Mouse (Mus musculus) midbrain, embryonic 14.5 days (tissue): ENCODE data around the gene Mthfd1l. TPM values are rescaled to one million over a fixed set of nuclear protein-coding genes. Genes with fewer than 3 reads are reported as not detected.

Source experiments
- ATAC-seq: fragments of 200-750 bp; cut with Nextera tagmentation; 2 replicates; pipeline ENCODE4 v1.8.0; 2017; ENCODE audit warnings: moderate number of reproducible peaks, moderate library complexity; ENCODE audit not compliant: low FRiP score, low TSS enrichment
- DNase-seq: peaks from one replicate; pipeline ENCODE4 v3.0.0-alpha.2; 2015
- H3K27ac ChIP-seq: fragments of 300-500 bp; sonication (generic); replicated peaks from 2 replicates; pipeline ENCODE4 v1.5.1; 2014; ENCODE audit warnings: mild to moderate bottlenecking, low read depth, low read length, moderate library complexity
- H3K27me3 ChIP-seq: fragments of 300-500 bp; sonication (generic); 2 replicates; pipeline ENCODE4 v1.6.1; 2014; ENCODE audit warnings: low read length, control low read depth, mixed read lengths; ENCODE audit not compliant: control insufficient read depth, insufficient read depth
- H3K36me3 ChIP-seq: fragments of 300-500 bp; sonication (generic); 2 replicates; pipeline ENCODE4 v1.6.1; 2014; ENCODE audit warnings: low read length, control low read depth; ENCODE audit not compliant: control insufficient read depth, insufficient read depth
- H3K4me1 ChIP-seq: fragments of 300-500 bp; sonication (generic); 2 replicates; pipeline ENCODE4 v1.6.1; 2014; ENCODE audit warnings: mild to moderate bottlenecking, antibody characterized with exemption, low read length, control low read depth; ENCODE audit not compliant: control insufficient read depth, insufficient read depth
- H3K4me2 ChIP-seq: fragments of 300-500 bp; sonication (generic); 2 replicates; pipeline ENCODE4 v1.6.1; 2014; ENCODE audit warnings: mild to moderate bottlenecking, low read length, moderate library complexity
- H3K4me3 ChIP-seq: fragments of 300-500 bp; sonication (generic); replicated peaks from 2 replicates; pipeline ENCODE4 v1.5.1; 2014; ENCODE audit warnings: low read depth, low read length
- H3K9ac ChIP-seq: fragments of 300-500 bp; sonication (generic); replicated peaks from 2 replicates; pipeline ENCODE4 v1.6.1; 2014; ENCODE audit warnings: mild to moderate bottlenecking, low read length, moderate library complexity
- H3K9me3 ChIP-seq: fragments of 300-500 bp; sonication (generic); 2 replicates; pipeline ENCODE4 v1.6.1; 2016; ENCODE audit warnings: low read length, control low read depth, mixed read lengths; ENCODE audit not compliant: control insufficient read depth
- WGBS: fragments of 180-500 bp; shearing (Covaris S2); extraction: QIAGEN DNeasy Blood & Tissue Kit; methylation state at CpG from one replicate; pipeline ENCODE4 v1.1.7; 2014; 5-methylcytosine and 5-hydroxymethylcytosine counted together
- polyA plus RNA-seq: library from polyadenylated mRNA; unstranded; fragments of >200 nt; fragmentation: Nextera tagmentation; extraction: Ambion mirVana; gene quantifications from 2 replicates; pipeline ENCODE4 v1.2.1, GENCODE M21; 2014

Mthfd1l gene
- polyA plus RNA-seq, 1 experiment from 2014 or later, result 6.4 TPM

DNA sequence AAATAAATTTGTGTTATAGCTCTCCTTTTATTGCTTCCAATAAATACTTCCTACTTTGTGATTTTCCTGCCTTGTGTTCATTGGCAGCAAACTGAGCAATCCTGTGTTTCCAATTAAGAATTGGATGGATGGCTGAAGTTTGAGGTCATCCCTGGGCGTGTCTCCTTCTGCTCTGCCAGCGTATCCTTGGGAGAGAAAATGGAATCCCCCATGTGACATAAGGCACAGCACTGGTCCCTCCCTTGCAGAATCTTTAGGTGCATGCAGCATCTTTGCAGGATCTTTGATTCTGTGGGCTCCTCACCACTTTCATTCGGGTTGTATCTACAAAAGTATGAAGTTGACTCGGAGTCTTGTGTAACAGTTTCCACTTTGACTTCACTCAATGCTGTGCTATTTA is 53.7 kb downstream of the Mthfd1l start:
- Histone ChIP-seq H3K4me2 (no peak overlapping the region), H3K4me3 (no peak overlapping the region), H3K27ac (no peak overlapping the region), H3K27me3 (no peaks in the 10 kb centered on the region), H3K9ac (no peak overlapping the region), H3K9me3 (no peaks in the 10 kb centered on the region), H3K4me1 (no peaks in the 10 kb centered on the region), H3K36me3 (no peaks in the 10 kb centered on the region)
- no peak for DNase-seq
- 93% methylated on average over 4 of the region's 4 CpGs for WGBS
- no peak for ATAC-seq

DNA sequence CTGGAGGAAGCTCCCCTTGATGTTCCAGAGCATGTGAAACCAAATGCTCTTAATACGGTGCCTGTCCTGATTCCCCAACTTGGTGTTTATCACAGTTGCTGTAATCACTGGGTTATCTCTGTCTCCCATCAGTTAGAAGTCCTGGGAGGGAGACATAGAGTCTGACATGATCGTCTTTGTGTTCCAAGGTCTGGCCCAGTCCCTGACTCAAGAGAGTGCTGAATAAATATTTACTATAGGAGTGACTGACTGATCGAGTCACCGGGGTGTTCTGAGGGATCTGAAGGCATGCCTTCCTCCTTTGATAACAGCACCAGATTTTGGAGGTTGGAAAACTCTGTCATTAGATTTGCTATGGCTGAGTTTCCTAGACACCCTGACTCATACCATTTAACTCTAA is 54.5 kb downstream of the Mthfd1l start:
- no peaks in the 10 kb centered on the region; the same call in 1 of the 2 replicates for H3K36me3 ChIP-seq
- no peaks in the 10 kb centered on the region for H3K4me1 ChIP-seq
- no peak overlapping the region for H3K9ac ChIP-seq
- H3K27me3 ChIP-seq, result no peaks in the 10 kb centered on the region
- H3K9me3 ChIP-seq, result no peaks in the 10 kb centered on the region
- ATAC-seq (no peak), DNase-seq (no peak)
- no peak overlapping the region for H3K27ac ChIP-seq
- H3K4me2 ChIP-seq, result no peak overlapping the region
- WGBS, result 86% methylated on average over 4 of the region's 4 CpGs
- H3K4me3 ChIP-seq, result no peak overlapping the region

- 95% methylated on average over 15 of the region's 15 CpGs for WGBS
- H3K9me3 ChIP-seq, result no peaks in the 10 kb centered on the region
- no peaks in the 10 kb centered on the region for H3K4me1 ChIP-seq
- no peak overlapping the region for H3K9ac ChIP-seq
- no peak overlapping the region for H3K4me2 ChIP-seq
- ATAC-seq, result no peak
- no peaks in the 10 kb centered on the region for H3K27me3 ChIP-seq
- no peak overlapping the region for H3K4me3 ChIP-seq
- H3K27ac ChIP-seq, result no peak overlapping the region
- DNase-seq, result no peak
- no peaks in the 10 kb centered on the region; the same call in 1 of the 2 replicates for H3K36me3 ChIP-seq
Measured at GRCm38 (mm10) chr10:4028851-4029442, 56.0 kb downstream of the Mthfd1l start.

DNA sequence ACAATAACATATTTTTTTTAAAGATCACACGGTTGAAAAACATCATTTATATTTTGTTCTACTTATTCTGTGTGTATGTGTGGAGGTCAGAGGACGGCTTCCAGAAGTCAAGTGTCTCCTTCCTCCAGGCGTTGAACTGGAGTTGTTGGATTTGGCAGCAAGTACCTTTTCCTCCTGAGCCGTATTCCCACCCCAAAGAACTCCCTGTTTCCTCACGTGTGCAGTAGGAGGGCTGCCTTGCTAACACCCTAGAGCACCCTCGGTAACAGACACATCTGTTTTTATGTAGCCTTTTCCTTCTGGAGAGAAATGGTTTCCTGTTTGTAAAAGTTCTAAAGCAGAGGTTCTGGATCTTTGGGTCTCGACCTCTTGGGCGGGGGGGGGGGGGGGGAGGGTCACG is 60.8 kb downstream of the Mthfd1l start:
- Histone ChIP-seq H3K4me1 (no peaks in the 10 kb centered on the region), H3K4me2 (no peak overlapping the region), H3K27ac (no peak overlapping the region), H3K9ac (no peak overlapping the region), H3K9me3 (no peaks in the 10 kb centered on the region), H3K36me3 (no peaks in the 10 kb centered on the region; the same call in 1 of the 2 replicates), H3K4me3 (no peak overlapping the region), H3K27me3 (no peaks in the 10 kb centered on the region)
- WGBS, result 88% methylated on average over 9 of the region's 9 CpGs
- DNase-seq, result no peak
- ATAC-seq, result no peak

DNA sequence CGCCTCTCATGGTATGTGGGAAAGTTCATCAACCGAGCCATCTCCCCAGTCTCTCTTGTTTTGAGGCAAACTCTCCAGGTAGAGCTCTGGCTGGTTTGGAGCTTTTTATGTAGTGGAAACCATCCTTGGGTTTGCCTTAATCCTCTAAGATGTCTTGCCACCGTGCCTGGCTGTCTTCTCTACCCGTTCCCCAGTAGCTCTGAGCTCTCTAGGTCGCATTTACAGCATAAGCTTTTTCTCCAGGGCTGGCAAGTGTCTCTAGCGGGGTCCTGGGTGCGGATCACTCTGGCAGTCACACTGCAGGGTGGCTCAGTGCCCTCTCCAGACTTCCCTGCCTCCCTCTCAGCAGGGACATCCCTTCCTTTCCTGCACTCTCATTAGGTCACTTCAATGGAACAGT is 63.6 kb downstream of the Mthfd1l start:
- H3K4me3 ChIP-seq, result no peak overlapping the region
- H3K27me3 ChIP-seq, result no peaks in the 10 kb centered on the region
- H3K4me2 ChIP-seq, result no peak overlapping the region
- H3K36me3 ChIP-seq, result no peaks in the 10 kb centered on the region; the same call in 1 of the 2 replicates
- no peak for ATAC-seq
- H3K27ac ChIP-seq, result no peak overlapping the region
- H3K9ac ChIP-seq, result no peak overlapping the region
- no peaks in the 10 kb centered on the region for H3K4me1 ChIP-seq
- 95% methylated on average over 7 of the region's 7 CpGs for WGBS
- no peaks in the 10 kb centered on the region for H3K9me3 ChIP-seq
- DNase-seq, result no peak

DNA sequence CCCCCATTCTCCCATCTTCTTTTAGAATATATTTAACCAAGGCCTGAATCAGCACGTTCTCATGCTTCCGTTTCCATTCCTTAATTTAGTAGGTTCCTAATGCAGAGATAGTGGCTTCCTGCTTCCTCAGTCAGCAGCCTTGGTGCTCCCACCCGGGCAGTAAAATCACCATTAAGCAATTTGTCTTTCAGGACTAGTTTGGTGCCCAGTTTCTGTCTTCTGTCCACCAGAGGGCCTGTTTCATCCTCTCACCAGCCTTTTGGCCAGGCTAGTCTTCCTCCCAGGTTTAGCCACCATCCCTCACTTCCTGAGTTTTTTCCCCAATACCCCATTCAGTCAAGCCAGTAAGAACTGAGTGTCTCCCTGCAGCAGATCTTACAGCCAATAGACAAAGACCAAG is 64.1 kb downstream of the Mthfd1l start:
- Histone ChIP-seq H3K4me3 (no peak overlapping the region), H3K9me3 (no peaks in the 10 kb centered on the region), H3K4me2 (no peak overlapping the region), H3K27ac (no peak overlapping the region), H3K4me1 (no peaks in the 10 kb centered on the region), H3K27me3 (no peaks in the 10 kb centered on the region), H3K9ac (no peak overlapping the region), H3K36me3 (no peaks in the 10 kb centered on the region; the same call in 1 of the 2 replicates)
- 87% methylated on average over 3 of the region's 3 CpGs for WGBS
- peak; percentile 38 for DNase-seq
- ATAC-seq, result no peak

- WGBS, result 93% methylated on average over 11 of the region's 11 CpGs
- DNase-seq (no peak), ATAC-seq (no peak)
Measured at GRCm38 (mm10) chr10:4038576-4038975, 65.7 kb downstream of the Mthfd1l start.

GRCm38 (mm10) chr10:4041691-4042090 is 68.8 kb downstream of the Mthfd1l start:
- Histone ChIP-seq H3K4me2 (no peak overlapping the region), H3K27me3 (no peaks in the 10 kb centered on the region), H3K9me3 (no peaks in the 10 kb centered on the region), H3K9ac (no peak overlapping the region), H3K36me3 (no peaks in the 10 kb centered on the region), H3K27ac (no peak overlapping the region), H3K4me3 (no peak overlapping the region), H3K4me1 (no peaks in the 10 kb centered on the region)
- ATAC-seq (no peak), DNase-seq (peak; percentile 64)
- 80% methylated on average over 9 of the region's 9 CpGs for WGBS

More at GRCm38 (mm10) chr10:4038576-4038975, 65.7 kb downstream of the Mthfd1l start:
- H3K4me1 ChIP-seq, result no peaks in the 10 kb centered on the region
- no peaks in the 10 kb centered on the region for H3K27me3 ChIP-seq
- H3K9ac ChIP-seq, result no peak overlapping the region
- no peak overlapping the region for H3K4me3 ChIP-seq
- no peak overlapping the region for H3K4me2 ChIP-seq
- no peak overlapping the region for H3K27ac ChIP-seq
- no peaks in the 10 kb centered on the region for H3K9me3 ChIP-seq
- H3K36me3 ChIP-seq, result no peaks in the 10 kb centered on the region

- no peaks in the 10 kb centered on the region for H3K27me3 ChIP-seq
- 80% methylated on average over 7 of the region's 7 CpGs for WGBS
- DNase-seq, result no peak
- no peaks in the 10 kb centered on the region for H3K36me3 ChIP-seq
- no peak overlapping the region for H3K4me3 ChIP-seq
- H3K4me1 ChIP-seq, result no peaks in the 10 kb centered on the region
- no peak overlapping the region for H3K4me2 ChIP-seq
- ATAC-seq, result no peak
- H3K9ac ChIP-seq, result no peak overlapping the region
- no peak overlapping the region for H3K27ac ChIP-seq
- H3K9me3 ChIP-seq, result no peaks in the 10 kb centered on the region
Measured at GRCm38 (mm10) chr10:4044421-4044820, 71.5 kb downstream of the Mthfd1l start.
